In genomic region chr15:61890330-61890729, GRCm38 (mm10) we compare ENCODE assay signal across 31 mouse cellular contexts.
"Had no signal": no experiment of that assay in that cellular context is flagged by ENCODE, and none has a peak within 500 bp of the region (broad histone marks: within the 10 kb centered on the region; RNA-seq: fewer than 3 reads in every experiment).

No protein-coding gene starts in this region.

- ATAC-seq: liver, embryonic 12.5 days; liver, postnatal 0 days; lung, postnatal 0 days; midbrain, embryonic 13.5 days; midbrain, embryonic 15.5 days; midbrain, embryonic 16.5 days had no signal

- H3K27ac ChIP-seq: limb, embryonic 10.5 days; limb, embryonic 12.5 days; limb, embryonic 13.5 days; limb, embryonic 15.5 days; liver, embryonic 12.5 days; liver, embryonic 13.5 days; liver, embryonic 14.5 days; liver, embryonic 15.5 days; lung, embryonic 15.5 days; macrophage; midbrain, embryonic 10.5 days; midbrain, embryonic 12.5 days; midbrain, embryonic 13.5 days; midbrain, embryonic 15.5 days; neural tube, embryonic 12.5 days had no signal

- H3K4me1 ChIP-seq: limb, embryonic 10.5 days; limb, embryonic 12.5 days; limb, embryonic 13.5 days; limb, embryonic 15.5 days; liver, embryonic 12.5 days; liver, embryonic 13.5 days; liver, embryonic 15.5 days; lung, embryonic 15.5 days; megakaryocyte, embryonic 14.5 days; midbrain, embryonic 12.5 days; midbrain, embryonic 13.5 days; midbrain, embryonic 15.5 days; neural tube, embryonic 12.5 days had no signal

- DNase-seq: liver; liver, embryonic 13.5 days; liver, postnatal 0 days; lung, adult 18-20 months; lung, adult 2 months; lung, embryonic 14.5 days; lung, postnatal 10 days; lung, postnatal 14 days; lung, postnatal 36 days; lung, postnatal 4 days; midbrain, embryonic 14.5 days had no signal

- H3K4me2 ChIP-seq: limb, embryonic 12.5 days; limb, embryonic 13.5 days; limb, embryonic 15.5 days; liver, embryonic 11.5 days; liver, embryonic 12.5 days; liver, embryonic 13.5 days; liver, embryonic 15.5 days; lung, embryonic 14.5 days; lung, embryonic 15.5 days; midbrain, embryonic 11.5 days; midbrain, embryonic 12.5 days; midbrain, embryonic 13.5 days; midbrain, embryonic 15.5 days; neural tube, embryonic 12.5 days had no signal

- H3K36me3 ChIP-seq: limb, embryonic 10.5 days; limb, embryonic 12.5 days; limb, embryonic 13.5 days; limb, embryonic 15.5 days; liver, embryonic 12.5 days; liver, embryonic 13.5 days; liver, embryonic 15.5 days; lung, embryonic 15.5 days; midbrain, embryonic 10.5 days; midbrain, embryonic 12.5 days; midbrain, embryonic 13.5 days; midbrain, embryonic 15.5 days; neural tube, embryonic 12.5 days had no signal

- H3K27me3 ChIP-seq: limb, embryonic 12.5 days; limb, embryonic 13.5 days; limb, embryonic 15.5 days; liver, embryonic 12.5 days; liver, embryonic 13.5 days; liver, embryonic 15.5 days; lung, embryonic 15.5 days; megakaryocyte, embryonic 14.5 days; midbrain, embryonic 12.5 days; midbrain, embryonic 13.5 days; midbrain, embryonic 15.5 days; neural tube, embryonic 12.5 days had no signal

- H3K9me3 ChIP-seq: limb, embryonic 10.5 days; limb, embryonic 12.5 days; limb, embryonic 13.5 days; limb, embryonic 15.5 days; liver, embryonic 12.5 days; liver, embryonic 13.5 days; liver, embryonic 15.5 days; lung, embryonic 15.5 days; megakaryocyte, embryonic 14.5 days; midbrain, embryonic 10.5 days; midbrain, embryonic 12.5 days; midbrain, embryonic 13.5 days; midbrain, embryonic 15.5 days; neural tube, embryonic 12.5 days had no signal

- H3K9ac ChIP-seq: limb, embryonic 12.5 days; limb, embryonic 13.5 days; limb, embryonic 15.5 days; liver, embryonic 12.5 days; liver, embryonic 13.5 days; liver, embryonic 14.5 days; liver, embryonic 15.5 days; liver, postnatal 0 days; lung, embryonic 14.5 days; lung, embryonic 15.5 days; midbrain, embryonic 12.5 days; midbrain, embryonic 13.5 days; midbrain, embryonic 15.5 days; neural tube, embryonic 12.5 days had no signal

- H3K4me3 ChIP-seq: limb, embryonic 10.5 days; limb, embryonic 12.5 days; limb, embryonic 13.5 days; limb, embryonic 15.5 days; liver, embryonic 12.5 days; liver, embryonic 13.5 days; liver, embryonic 15.5 days; lung, embryonic 15.5 days; megakaryocyte, embryonic 14.5 days; midbrain, embryonic 10.5 days; midbrain, embryonic 12.5 days; midbrain, embryonic 13.5 days; midbrain, embryonic 15.5 days; myocyte; neural tube, embryonic 12.5 days had no signal
